Mouse (Mus musculus) liver, embryonic 14.5 days (tissue): Measurements from ENCODE around the gene Fam184b. TPM values are rescaled to one million over a fixed set of nuclear protein-coding genes. Genes with fewer than 3 reads are reported as not detected.
"Not testable (repeated sequence)": the region's sequence is repeated elsewhere in the genome, so short reads cannot be mapped to it uniquely, and the experiment has no call there.

Experiments
- ATAC-seq: fragments of 200-750 bp; cut with Nextera tagmentation; 2 replicates; pipeline ENCODE4 v1.8.0; 2017; ENCODE audit warnings: moderate number of reproducible peaks, mild to moderate bottlenecking, moderate library complexity; ENCODE audit not compliant: insufficient read depth
- DNase-seq, 3 experiments: peaks; one replicate each; pipeline ENCODE4 v3.0.0-alpha.2; 2012 to 2013; ENCODE audit warnings: low read depth in 3 of 3, low spot score in 3 of 3
- H3K27ac ChIP-seq: fragments of 300-500 bp; sonication (generic); 2 replicates; pipeline ENCODE4 v1.5.1; 2014; ENCODE audit warnings: moderate library complexity, mild to moderate bottlenecking, control low read depth, inconsistent platforms
- H3K27me3 ChIP-seq: fragments of 300-500 bp; sonication (generic); 2 replicates; pipeline ENCODE4 v1.6.1; 2014; ENCODE audit warnings: mild to moderate bottlenecking, low read length, moderate library complexity; ENCODE audit not compliant: control insufficient read depth, insufficient read depth
- H3K36me3 ChIP-seq: fragments of 300-500 bp; sonication (generic); replicated peaks from 2 replicates; pipeline ENCODE4 v1.6.1; 2014; ENCODE audit warnings: low read depth; ENCODE audit not compliant: control insufficient read depth, insufficient read depth
- H3K4me1 ChIP-seq, 2 experiments: fragments of 200-500 bp in 1 of 2; fragments of 300-500 bp in 1 of 2; sonication (generic) in 1 of 2; replicated peaks; 2 replicates each; pipeline ENCODE4 v1.6.1; 2012 to 2014; ENCODE audit warnings: antibody characterized with exemption in 1 of 2, inconsistent platforms in 1 of 2, low read length in 1 of 2; ENCODE audit not compliant: control insufficient read depth in 2 of 2, insufficient read depth in 2 of 2
- H3K4me2 ChIP-seq: fragments of 300-500 bp; sonication (generic); 2 replicates; pipeline ENCODE4 v1.6.1; 2014; ENCODE audit warnings: low read depth, mild to moderate bottlenecking, control low read depth, moderate library complexity
- H3K4me3 ChIP-seq, 2 experiments: fragments of 200-500 bp in 1 of 2; fragments of 300-500 bp in 1 of 2; sonication (generic) in 1 of 2; 2 replicates each; pipeline ENCODE4 v1.5.1; 2012 to 2014; ENCODE audit warnings: low read depth in 2 of 2, low read length in 2 of 2, mild to moderate bottlenecking in 2 of 2, control low read depth in 1 of 2, inconsistent platforms in 1 of 2, moderate library complexity in 1 of 2; ENCODE audit not compliant: insufficient read depth in 1 of 2
- H3K9ac ChIP-seq: fragments of 300-500 bp; sonication (generic); replicated peaks from 2 replicates; pipeline ENCODE4 v1.6.1; 2014; ENCODE audit warnings: mild to moderate bottlenecking, control low read depth, moderate library complexity
- H3K9me3 ChIP-seq: fragments of 300-500 bp; sonication (generic); 2 replicates; pipeline ENCODE4 v1.6.1; 2016; ENCODE audit warnings: low read length, mixed read lengths; ENCODE audit not compliant: control insufficient read depth
- CTCF ChIP-seq: IDR thresholded peaks from 2 replicates; pipeline ENCODE4 v1.5.1; 2016; ENCODE audit warnings: antibody characterized with exemption, low read depth, control low read depth
- EP300 ChIP-seq: IDR thresholded peaks from 2 replicates; pipeline ENCODE4 v1.6.1; 2016; ENCODE audit warnings: antibody characterized with exemption, low read depth
- WGBS: fragments of 180-500 bp; shearing (Covaris S2); extraction: QIAGEN DNeasy Blood & Tissue Kit; methylation state at CpG from one replicate; pipeline ENCODE4 v1.1.7; 2014; ENCODE audit not compliant: insufficient replicate concordance; 5-methylcytosine and 5-hydroxymethylcytosine counted together
- polyA plus RNA-seq, 2 experiments: library from polyadenylated mRNA; depleted of rRNA in 1 of 2; stranded (reverse) in 1 of 2; unstranded in 1 of 2; fragments of >200 nt; fragmentation: Nextera tagmentation in 1 of 2; extraction: Ambion mirVana in 1 of 2; gene quantifications; 2 replicates each; pipeline versions ENCODE4 v1.2.1 to v1.2.3; 2012 to 2014

Fam184b gene
- polyA plus RNA-seq, 2 experiments = 0.04 to 0.09 TPM

GRCm38 (mm10) chr5:45669598-45670279, 30.3 kb upstream of the Fam184b start, which contains the start of gene Ncapg:
Gene Ncapg, plus strand, starts transcription at chr5:45669919.
- Histone ChIP-seq H3K27me3 (no peaks in the 10 kb centered on the region), H3K4me1 (peaks cover 0 to 5% of the 10 kb centered on the region in 2 experiments; a peak in 2 of 4 replicates), H3K4me2 (peak within 1 kb of the TSS; percentile 86), H3K36me3 (peaks cover 5% of the 10 kb centered on the region), H3K9ac (peak within 1 kb of the TSS; percentile 91), H3K27ac (peak within 1 kb of the TSS; percentile 81), H3K9me3 (no peaks in the 10 kb centered on the region), H3K4me3 (peak within 1 kb of the TSS; percentile 83 to 97)
- ATAC-seq (peak; percentile 98), DNase-seq (peak; percentile 97 to 98 (median 98))
- whole genome bisulfite sequencing = under 1% methylated on average over 66 of the region's 66 CpGs
- TF ChIP-seq CTCF (0 out of 2 replicates have a peak, but pooled peaks have one; percentile 2), EP300 (peak; percentile 57)

- WGBS = under 1% methylated on average over 27 of the region's 27 CpGs
- Histone ChIP-seq H3K36me3 (peaks cover 5% of the 10 kb centered on the region), H3K9me3 (no peaks in the 10 kb centered on the region), H3K27ac (peak overlapping the region; percentile 58), H3K9ac (peak overlapping the region; percentile 73), H3K4me2 (peak overlapping the region; percentile 86), H3K4me3 (peak overlapping the region; percentile 83 to 90), H3K27me3 (no peaks in the 10 kb centered on the region), H3K4me1 (peaks cover 0 to 5% of the 10 kb centered on the region in 2 experiments; a peak in 2 of 4 replicates)
- ATAC-seq = peak; percentile 39
- TF ChIP-seq CTCF = no peak
- TF ChIP-seq EP300 = no peak
- no peak for DNase-seq
Observed at GRCm38 (mm10) chr5:45669234-45669597, 29.8 kb upstream of the Fam184b start.

GRCm38 (mm10) chr5:45668831-45669230, 29.4 kb upstream of the Fam184b start:
- no peak for ATAC-seq
- no peaks in the 10 kb centered on the region for H3K9me3 ChIP-seq
- DNase-seq = peak in 1 of 3 experiments; percentile 35

GRCm38 (mm10) chr5:45668324-45668723, 28.9 kb upstream of the Fam184b start:
- TF ChIP-seq EP300 (no peak), CTCF (peak; percentile 48; the same call in 1 of the 2 replicates)
- Histone ChIP-seq H3K27ac (no peak overlapping the region), H3K27me3 (no peaks in the 10 kb centered on the region), H3K4me1 (peaks cover 0 to 5% of the 10 kb centered on the region in 2 experiments; a peak in 2 of 4 replicates), H3K9ac (no peak overlapping the region), H3K36me3 (peaks cover 5% of the 10 kb centered on the region), H3K9me3 (no peaks in the 10 kb centered on the region), H3K4me2 (peak overlapping the region; percentile 86), H3K4me3 (peak overlapping the region; percentile 83 to 90; a peak in 3 of 4 replicates)
- WGBS = 23% methylated on average over 3 of the region's 3 CpGs
- peak in 2 of 3 experiments; percentile 44 to 59 for DNase-seq
- no peak for ATAC-seq

More at GRCm38 (mm10) chr5:45668831-45669230, 29.4 kb upstream of the Fam184b start:
- Histone ChIP-seq H3K27me3 (no peaks in the 10 kb centered on the region), H3K4me3 (peak overlapping the region; percentile 83 to 90), H3K4me2 (peak overlapping the region; percentile 86), H3K9ac (peak overlapping the region; percentile 73), H3K36me3 (peaks cover 5% of the 10 kb centered on the region), H3K27ac (peak overlapping the region; percentile 58), H3K4me1 (peaks cover 0 to 5% of the 10 kb centered on the region in 2 experiments; a peak in 2 of 4 replicates)
- 0% methylated on average over 3 of the region's 3 CpGs for WGBS
- no peak for TF ChIP-seq EP300
- no peak for TF ChIP-seq CTCF

- H3K27ac ChIP-seq, H3K27me3 ChIP-seq, H3K9ac ChIP-seq, H3K4me2 ChIP-seq, H3K4me3 ChIP-seq, ATAC-seq, H3K9me3 ChIP-seq, H3K4me1 ChIP-seq, H3K36me3 ChIP-seq, DNase-seq: not testable (repeated sequence)
- 84% methylated on average over 13 of the region's 13 CpGs for WGBS
Observed at GRCm38 (mm10) chr5:45658406-45658805, 19.0 kb upstream of the Fam184b start.
